Mouse (Mus musculus) neural tube, embryonic 12.5 days (tissue): Measurements from ENCODE around the gene Vps35l. TPM values are rescaled to one million over a fixed set of nuclear protein-coding genes. Genes with fewer than 3 reads are reported as not detected.
A peak's percentile ranks its signal among the peaks of the same experiment; 100 is the strongest.

Source experiments
- ATAC-seq: fragments of 200-750 bp; cut with Nextera tagmentation; 2 replicates; pipeline ENCODE4 v1.8.0; 2017; ENCODE audit warnings: low read depth, mild to moderate bottlenecking, moderate TSS enrichment, moderate library complexity; ENCODE audit not compliant: low FRiP score
- H3K27ac ChIP-seq: fragments of 300-500 bp; sonication (generic); 2 replicates; pipeline ENCODE4 v1.5.1; 2016
- H3K27me3 ChIP-seq: fragments of 300-500 bp; sonication (generic); replicated peaks from 2 replicates; pipeline ENCODE4 v1.6.1; 2016; ENCODE audit warnings: mild to moderate bottlenecking
- H3K36me3 ChIP-seq: fragments of 300-500 bp; sonication (generic); 2 replicates; pipeline ENCODE4 v1.6.1; 2016; ENCODE audit warnings: mild to moderate bottlenecking
- H3K4me1 ChIP-seq: fragments of 300-500 bp; sonication (generic); 2 replicates; pipeline ENCODE4 v1.6.1; 2016
- H3K4me2 ChIP-seq: fragments of 300-500 bp; sonication (generic); replicated peaks from 2 replicates; pipeline ENCODE4 v1.6.1; 2016; ENCODE audit warnings: mild to moderate bottlenecking
- H3K4me3 ChIP-seq: fragments of 300-500 bp; sonication (generic); 2 replicates; pipeline ENCODE4 v1.5.1; 2016
- H3K9ac ChIP-seq: fragments of 300-500 bp; sonication (generic); 2 replicates; pipeline ENCODE4 v1.6.1; 2016; ENCODE audit warnings: mild to moderate bottlenecking
- H3K9me3 ChIP-seq: fragments of 300-500 bp; sonication (generic); 2 replicates; pipeline ENCODE4 v1.6.1; 2016; ENCODE audit warnings: mild to moderate bottlenecking
- WGBS: fragments of 180-500 bp; shearing (Covaris S2); methylation state at CpG from one replicate; pipeline ENCODE4 v1.1.7; 2016; 5-methylcytosine and 5-hydroxymethylcytosine counted together
- polyA plus RNA-seq: library from polyadenylated mRNA; unstranded; fragments of >200 nt; fragmentation: Nextera tagmentation; extraction: Ambion mirVana; gene quantifications from 2 replicates; pipeline ENCODE4 v1.2.1, GENCODE M21; 2016

Vps35l gene
- polyA plus RNA-seq, 1 experiment from 2014 or later: 86.2 TPM

DNA sequence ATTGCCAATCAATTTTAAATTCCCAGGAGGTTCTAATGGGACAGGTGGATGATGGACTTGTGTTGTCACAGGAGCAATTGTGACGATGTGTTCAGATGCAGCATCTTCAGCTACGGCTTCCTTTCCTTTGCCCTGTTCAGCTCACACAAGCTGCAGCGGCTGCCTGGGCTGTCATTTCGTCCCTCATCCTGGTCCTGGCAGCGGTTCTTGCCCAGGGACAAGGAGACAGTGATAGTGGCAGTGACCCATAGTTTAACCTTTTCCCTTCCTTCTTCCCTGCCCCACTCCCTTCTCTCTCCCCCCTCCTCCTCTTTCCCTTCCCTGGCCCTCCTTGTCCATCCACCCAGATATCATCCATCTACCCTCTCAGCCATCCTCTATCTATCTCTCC is 26.8 kb downstream of the Vps35l start:
- H3K9ac ChIP-seq: no peak overlapping the region
- H3K27ac ChIP-seq: no peak overlapping the region
- peaks cover 29% of the 10 kb centered on the region for H3K36me3 ChIP-seq
- H3K9me3 ChIP-seq: no peaks in the 10 kb centered on the region
- no peak overlapping the region for H3K4me3 ChIP-seq
- H3K4me2 ChIP-seq: no peak overlapping the region
- ATAC-seq: 0 out of 2 replicates have a peak, but pooled peaks have one; percentile 9
- H3K27me3 ChIP-seq: no peaks in the 10 kb centered on the region
- H3K4me1 ChIP-seq: no peaks in the 10 kb centered on the region
- WGBS: 84% methylated on average over 5 of the region's 5 CpGs

DNA sequence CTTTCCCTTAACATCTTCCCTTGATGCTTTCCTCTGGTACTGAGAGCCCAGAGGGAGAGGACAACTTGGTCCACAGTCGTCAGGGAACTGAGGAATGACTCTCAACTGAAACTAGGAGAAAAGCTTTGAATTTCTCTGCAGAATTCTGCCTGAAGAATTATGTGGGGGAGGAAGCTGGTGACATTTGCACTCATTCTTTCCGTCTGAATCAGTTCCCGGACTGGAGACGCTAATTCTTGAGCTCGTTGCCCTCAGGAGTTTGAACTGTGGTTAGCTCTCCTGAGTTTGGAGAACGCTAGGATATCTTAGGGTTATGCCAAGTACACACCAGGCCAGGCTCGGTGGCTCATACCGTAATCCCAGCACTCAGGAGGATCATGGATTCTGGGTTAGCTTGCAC is 29.2 kb downstream of the Vps35l start:
- ATAC-seq: no peak
- Histone ChIP-seq H3K4me2 (no peak overlapping the region), H3K9ac (no peak overlapping the region), H3K9me3 (no peaks in the 10 kb centered on the region), H3K36me3 (peaks cover 14% of the 10 kb centered on the region), H3K27me3 (no peaks in the 10 kb centered on the region), H3K4me3 (no peak overlapping the region), H3K4me1 (no peaks in the 10 kb centered on the region), H3K27ac (no peak overlapping the region)
- WGBS: 88% methylated on average over 8 of the region's 8 CpGs

GRCm38 (mm10) chr7:118769655-118770054 is 29.6 kb downstream of the Vps35l start:
- peaks cover 10% of the 10 kb centered on the region for H3K36me3 ChIP-seq
- H3K4me3 ChIP-seq: no peak overlapping the region
- no peaks in the 10 kb centered on the region for H3K9me3 ChIP-seq
- no peaks in the 10 kb centered on the region for H3K27me3 ChIP-seq
- no peak overlapping the region for H3K9ac ChIP-seq
- H3K4me2 ChIP-seq: no peak overlapping the region
- H3K27ac ChIP-seq: no peak overlapping the region
- H3K4me1 ChIP-seq: no peaks in the 10 kb centered on the region
- ATAC-seq: no peak
- 47% methylated on average over 1 of the region's 1 CpGs for WGBS

- H3K4me3 ChIP-seq: no peak overlapping the region
- H3K4me2 ChIP-seq: no peak overlapping the region
- peaks cover 16% of the 10 kb centered on the region for H3K36me3 ChIP-seq
- no peaks in the 10 kb centered on the region for H3K27me3 ChIP-seq
- no peak for ATAC-seq
- no peaks in the 10 kb centered on the region for H3K9me3 ChIP-seq
- no peak overlapping the region for H3K27ac ChIP-seq
- H3K9ac ChIP-seq: no peak overlapping the region
- WGBS: 88% methylated on average over 12 of the region's 12 CpGs
- H3K4me1 ChIP-seq: no peaks in the 10 kb centered on the region
Measured at GRCm38 (mm10) chr7:118773027-118773426, 33.0 kb downstream of the Vps35l start.

DNA sequence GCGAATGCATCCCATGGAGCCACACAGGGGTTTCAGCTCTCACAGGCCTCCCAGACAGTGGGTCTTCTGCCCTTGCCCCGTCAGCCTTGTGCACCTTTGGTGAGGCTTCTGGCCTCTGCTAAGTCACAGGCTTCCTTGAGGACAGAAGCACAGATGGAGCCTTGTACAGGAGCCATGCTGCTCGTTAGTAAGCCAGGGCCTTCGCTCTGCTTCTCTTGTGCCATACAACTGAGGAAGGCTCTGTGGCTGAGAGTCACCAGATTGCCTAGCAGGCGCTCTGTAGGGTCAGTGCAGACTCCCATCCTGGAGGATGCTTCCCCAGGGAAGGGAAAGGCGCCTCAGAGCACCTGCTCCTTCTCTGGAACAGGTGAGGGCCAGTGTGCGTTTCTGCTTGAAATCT is 36.0 kb downstream of the Vps35l start:
- Histone ChIP-seq H3K4me3 (no peak overlapping the region), H3K36me3 (peaks cover 34% of the 10 kb centered on the region), H3K27me3 (no peaks in the 10 kb centered on the region), H3K9me3 (no peaks in the 10 kb centered on the region), H3K4me1 (no peaks in the 10 kb centered on the region), H3K27ac (no peak overlapping the region), H3K4me2 (no peak overlapping the region), H3K9ac (no peak overlapping the region)
- WGBS: 85% methylated on average over 7 of the region's 7 CpGs
- ATAC-seq: no peak

- H3K9me3 ChIP-seq: no peaks in the 10 kb centered on the region
- peaks cover 38% of the 10 kb centered on the region for H3K36me3 ChIP-seq
- 81% methylated on average over 9 of the region's 9 CpGs for WGBS
- H3K27ac ChIP-seq: no peak overlapping the region
- H3K9ac ChIP-seq: no peak overlapping the region
- H3K4me3 ChIP-seq: no peak overlapping the region
- no peaks in the 10 kb centered on the region for H3K27me3 ChIP-seq
- ATAC-seq: no peak
- no peak overlapping the region for H3K4me2 ChIP-seq
- no peaks in the 10 kb centered on the region for H3K4me1 ChIP-seq
Measured at GRCm38 (mm10) chr7:118776491-118776890, 36.5 kb downstream of the Vps35l start.

DNA sequence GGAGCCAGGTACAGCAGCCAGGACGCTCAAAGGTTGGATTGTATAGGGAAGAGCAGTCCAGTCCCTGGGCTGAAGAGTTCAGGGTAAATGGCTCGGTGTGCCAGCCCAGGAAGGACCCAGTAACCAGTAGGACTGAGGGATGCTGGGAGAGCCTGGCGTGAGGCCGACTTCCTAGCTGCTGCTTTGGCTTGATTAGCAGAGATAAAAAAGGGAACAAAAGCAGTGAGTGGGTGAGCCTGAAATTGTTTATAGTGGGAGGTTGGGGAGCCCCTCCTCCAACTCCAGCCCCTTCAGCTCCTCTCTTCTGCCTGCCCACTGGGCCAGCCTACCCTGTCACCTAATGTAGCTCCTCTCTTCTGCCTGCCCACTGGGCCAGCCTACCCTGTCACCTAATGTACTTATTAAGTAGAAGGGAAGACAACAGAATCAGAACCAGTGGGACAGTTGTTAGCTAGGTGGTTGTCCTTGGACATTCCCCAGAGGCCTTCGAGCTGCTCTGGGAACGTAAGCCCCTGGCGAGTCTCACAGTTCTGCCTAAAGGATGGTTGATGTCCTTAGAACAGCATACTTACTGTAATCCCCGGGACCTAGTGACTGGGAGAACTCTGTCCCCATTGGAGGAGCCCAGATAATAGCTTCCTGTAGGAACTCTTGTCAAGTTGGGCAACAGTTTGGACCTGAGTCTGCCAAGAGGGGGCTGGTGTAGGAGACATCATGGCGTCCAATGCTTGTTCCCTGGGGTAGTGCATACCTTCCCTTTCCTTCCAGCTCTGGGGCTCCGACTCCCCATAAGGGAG is 37.8 kb downstream of the Vps35l start:
- Histone ChIP-seq H3K27ac (no peak overlapping the region), H3K4me3 (no peak overlapping the region), H3K4me1 (no peaks in the 10 kb centered on the region), H3K9me3 (no peaks in the 10 kb centered on the region), H3K27me3 (no peaks in the 10 kb centered on the region), H3K36me3 (peaks cover 38% of the 10 kb centered on the region), H3K4me2 (no peak overlapping the region), H3K9ac (no peak overlapping the region)
- no peak for ATAC-seq
- WGBS: 82% methylated on average over 10 of the region's 10 CpGs

DNA sequence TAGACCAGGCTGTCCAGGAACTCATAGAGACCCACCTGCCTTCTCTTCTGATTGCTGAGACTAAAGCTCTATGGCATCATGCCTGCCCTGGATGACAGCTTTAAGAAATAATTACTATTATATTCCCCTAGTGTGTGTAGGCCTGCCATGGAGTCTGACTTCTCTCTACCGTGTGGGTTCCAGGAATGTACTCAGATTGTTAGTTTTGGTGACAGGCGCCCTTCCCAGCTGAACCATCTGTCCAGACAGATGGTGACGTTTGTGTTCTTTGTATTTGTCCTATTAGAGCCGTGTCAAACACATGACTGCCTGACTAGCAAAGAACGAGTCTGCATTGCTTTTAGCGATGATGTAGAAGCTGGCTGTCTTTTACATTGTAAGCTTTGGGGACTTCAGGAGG is 38.5 kb downstream of the Vps35l start:
- 0 out of 2 replicates have a peak, but pooled peaks have one; percentile 21 for ATAC-seq
- H3K9ac ChIP-seq: no peak overlapping the region
- H3K9me3 ChIP-seq: no peaks in the 10 kb centered on the region
- H3K4me2 ChIP-seq: no peak overlapping the region
- H3K4me1 ChIP-seq: no peaks in the 10 kb centered on the region
- no peaks in the 10 kb centered on the region for H3K27me3 ChIP-seq
- H3K27ac ChIP-seq: no peak overlapping the region
- 42% methylated on average over 6 of the region's 6 CpGs for WGBS
- peaks cover 36% of the 10 kb centered on the region for H3K36me3 ChIP-seq
- H3K4me3 ChIP-seq: no peak overlapping the region

- WGBS: 92% methylated on average over 11 of the region's 11 CpGs
- peaks cover 29% of the 10 kb centered on the region for H3K36me3 ChIP-seq
- ATAC-seq: no peak
Measured at GRCm38 (mm10) chr7:118783305-118784001, 43.4 kb downstream of the Vps35l start.

DNA sequence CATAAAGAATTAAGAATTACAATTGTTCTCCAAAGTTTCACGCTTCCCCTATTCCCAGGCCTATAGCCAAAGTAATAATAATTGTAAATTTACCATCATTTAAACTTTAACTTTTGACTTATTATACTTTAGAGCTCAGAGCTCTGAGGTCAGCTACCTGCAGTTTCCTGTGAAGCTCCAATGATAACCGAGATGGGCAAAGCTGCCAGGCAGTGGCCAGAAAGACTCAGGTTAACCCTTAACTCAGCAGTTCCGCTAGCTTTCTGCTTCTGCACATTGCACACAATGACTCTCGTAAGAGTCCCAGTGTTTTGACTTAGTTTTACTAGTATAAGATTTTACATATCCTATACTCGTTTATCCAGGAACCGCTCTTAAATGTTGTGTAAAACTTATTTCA is 46.1 kb downstream of the Vps35l start:
- ATAC-seq: no peak
- H3K4me2 ChIP-seq: no peak overlapping the region
- 84% methylated on average over 6 of the region's 6 CpGs for WGBS

More at GRCm38 (mm10) chr7:118783305-118784001, 43.4 kb downstream of the Vps35l start:
- no peak overlapping the region for H3K27ac ChIP-seq
- no peaks in the 10 kb centered on the region for H3K9me3 ChIP-seq
- no peak overlapping the region for H3K4me2 ChIP-seq
- no peak overlapping the region for H3K9ac ChIP-seq
- H3K4me1 ChIP-seq: no peaks in the 10 kb centered on the region
- H3K27me3 ChIP-seq: no peaks in the 10 kb centered on the region
- H3K4me3 ChIP-seq: no peak overlapping the region

DNA sequence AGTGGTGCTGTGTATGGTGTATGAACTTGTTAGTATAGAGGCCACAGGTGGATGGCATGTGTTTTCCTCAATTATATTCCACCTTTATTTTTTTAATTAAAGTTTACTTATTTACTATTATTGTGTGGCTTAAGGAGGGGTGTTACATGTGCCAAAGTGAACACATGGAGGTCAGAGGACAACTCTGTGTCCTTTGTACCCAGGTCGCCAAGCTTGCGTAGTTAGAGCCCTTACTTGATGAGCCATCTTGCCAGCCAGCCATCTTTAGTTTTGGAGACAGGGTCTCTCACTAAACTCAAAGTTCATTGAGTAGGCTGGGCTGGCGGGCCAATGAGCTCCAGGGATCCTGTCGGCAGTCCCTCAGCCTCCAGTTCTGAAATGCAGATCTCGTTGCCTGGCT is 47.3 kb downstream of the Vps35l start:
- Histone ChIP-seq H3K4me2 (no peak overlapping the region), H3K36me3 (peaks cover 28% of the 10 kb centered on the region), H3K9ac (no peak overlapping the region), H3K4me1 (no peaks in the 10 kb centered on the region), H3K4me3 (no peak overlapping the region), H3K9me3 (no peaks in the 10 kb centered on the region), H3K27ac (no peak overlapping the region), H3K27me3 (no peaks in the 10 kb centered on the region)
- WGBS: 96% methylated on average over 5 of the region's 5 CpGs
- no peak for ATAC-seq

More for the DNA sequence above, 46.1 kb downstream of the Vps35l start:
- no peak overlapping the region for H3K9ac ChIP-seq
- no peaks in the 10 kb centered on the region for H3K27me3 ChIP-seq
- peaks cover 20% of the 10 kb centered on the region; the same call in 1 of the 2 replicates for H3K36me3 ChIP-seq
- H3K4me1 ChIP-seq: no peaks in the 10 kb centered on the region
- H3K27ac ChIP-seq: no peak overlapping the region
- no peak overlapping the region for H3K4me3 ChIP-seq
- H3K9me3 ChIP-seq: no peaks in the 10 kb centered on the region

DNA sequence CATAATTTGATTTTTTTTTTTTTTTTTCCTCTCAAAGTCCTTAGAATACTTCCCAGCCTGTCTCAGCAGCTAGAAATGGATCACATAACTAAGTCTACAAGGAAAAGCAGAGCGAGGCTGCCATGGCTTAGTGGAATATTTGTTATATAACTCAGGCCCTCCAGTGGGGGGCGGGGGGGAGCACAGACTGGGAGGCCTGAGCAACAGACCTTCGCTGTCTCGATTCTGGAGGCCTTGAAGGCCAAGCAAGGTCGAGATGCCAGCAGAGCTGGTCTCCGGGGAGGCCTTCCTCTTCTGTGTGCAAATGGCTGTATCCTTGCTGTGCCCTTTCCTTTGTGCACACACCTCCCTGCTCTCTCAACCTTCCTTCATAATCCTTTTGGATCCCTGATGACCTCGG is 48.5 kb downstream of the Vps35l start:
- no peak overlapping the region for H3K4me2 ChIP-seq
- H3K36me3 ChIP-seq: peaks cover 37% of the 10 kb centered on the region
- ATAC-seq: no peak
- H3K27me3 ChIP-seq: no peaks in the 10 kb centered on the region
- no peak overlapping the region for H3K27ac ChIP-seq
- no peak overlapping the region for H3K4me3 ChIP-seq
- no peak overlapping the region for H3K9ac ChIP-seq
- whole genome bisulfite sequencing: 65% methylated on average over 7 of the region's 7 CpGs
- no peaks in the 10 kb centered on the region for H3K9me3 ChIP-seq
- H3K4me1 ChIP-seq: no peaks in the 10 kb centered on the region
